In the genomic region with DNA sequence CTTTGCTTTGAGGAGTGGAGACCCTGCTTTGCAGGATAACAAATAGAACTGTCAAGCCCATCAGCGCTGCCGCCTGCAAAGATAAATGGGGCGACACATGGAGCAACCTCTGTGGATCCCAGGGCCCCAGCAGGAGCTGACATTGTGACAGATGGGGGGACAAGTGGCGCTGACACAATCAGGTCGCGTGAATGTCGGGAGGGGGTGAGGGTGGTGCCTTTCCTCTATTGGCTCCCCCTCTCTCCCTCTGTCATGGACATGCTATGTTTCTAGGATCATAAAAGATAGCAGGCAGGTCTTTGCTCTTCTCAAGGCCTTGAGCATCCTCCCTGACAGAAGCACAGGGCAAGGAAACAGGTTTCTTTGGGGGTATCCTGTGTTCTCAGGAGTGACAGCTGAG, we compare ENCODE assay signal across 17 mouse cellular contexts.
DNase-seq lines count a peak whose midpoint lies in the region; ATAC-seq and TF ChIP-seq lines count a peak whose summit lies in the region.
"Had no signal": no experiment of that assay in that cellular context is flagged by ENCODE, and none has a peak within 500 bp of the region (broad histone marks: within the 10 kb centered on the region; RNA-seq: fewer than 3 reads in every experiment).

No protein-coding gene starts in this region.

- 57% methylated on average over 7 of the region's 7 CpGs for WGBS in forebrain, postnatal 0 days
- WGBS in forebrain, embryonic 15.5 days: 64% methylated on average over 7 of the region's 7 CpGs
- 13% methylated on average over 7 of the region's 7 CpGs for WGBS in cerebellum, adult 2 months
- WGBS in hindbrain, embryonic 16.5 days: 18% methylated on average over 7 of the region's 7 CpGs
- WGBS in heart, embryonic 11.5 days (ENCODE audit: insufficient replicate concordance): 16% methylated on average over 7 of the region's 7 CpGs

- TF ChIP-seq CTCF in forebrain, postnatal 0 days (IDR thresholded peaks at IDR 0.05; ENCODE audit: low read depth): no peak
- no peak for TF ChIP-seq CTCF in cerebellum, adult 2 months (IDR thresholded peaks at IDR 0.05; ENCODE audit: borderline replicate concordance, insufficient read depth, low read depth, low read length)

- no peak overlapping the region for H3K27ac ChIP-seq in forebrain, postnatal 0 days (ENCODE audit: low read depth, low read length)
- no peak overlapping the region for H3K27ac ChIP-seq in forebrain, embryonic 15.5 days (replicated peaks)
- H3K27ac ChIP-seq in cerebellum, adult 2 months (ENCODE audit: insufficient read depth, low read length): no peak overlapping the region
- no peak overlapping the region for H3K27ac ChIP-seq in hindbrain, embryonic 16.5 days (ENCODE audit: low read depth, low read length)
- no peak overlapping the region for H3K27ac ChIP-seq in heart, embryonic 11.5 days (ENCODE audit: low read depth, low read length)
- H3K27ac ChIP-seq: forebrain, embryonic 12.5 days; midbrain, embryonic 10.5 days had no signal

- no peaks in the 10 kb centered on the region for H3K27me3 ChIP-seq in forebrain, postnatal 0 days (ENCODE audit: insufficient read depth, low read length)
- H3K27me3 ChIP-seq in forebrain, embryonic 15.5 days: no peaks in the 10 kb centered on the region
- no peaks in the 10 kb centered on the region for H3K27me3 ChIP-seq in cerebellum, adult 2 months (ENCODE audit: control insufficient read depth, insufficient read depth, low read length)
- H3K27me3 ChIP-seq in hindbrain, embryonic 16.5 days (replicated peaks; ENCODE audit: control insufficient read depth, insufficient read depth, low read length): no peaks in the 10 kb centered on the region
- H3K27me3 ChIP-seq in heart, embryonic 11.5 days (ENCODE audit: control insufficient read depth, insufficient read depth, low read length): no peaks in the 10 kb centered on the region
- H3K27me3 ChIP-seq: forebrain, embryonic 12.5 days; Patski had no signal

- no peaks in the 10 kb centered on the region for H3K9me3 ChIP-seq in forebrain, postnatal 0 days (ENCODE audit: low read length)
- H3K9me3 ChIP-seq in forebrain, embryonic 15.5 days: no peaks in the 10 kb centered on the region
- H3K9me3 ChIP-seq in hindbrain, embryonic 16.5 days (ENCODE audit: control insufficient read depth, low read length): no peaks in the 10 kb centered on the region
- no peaks in the 10 kb centered on the region for H3K9me3 ChIP-seq in heart, embryonic 11.5 days (replicated peaks; ENCODE audit: control insufficient read depth, low read length)
- H3K9me3 ChIP-seq: forebrain, embryonic 12.5 days; midbrain, embryonic 10.5 days had no signal

- no peak overlapping the region for H3K4me2 ChIP-seq in forebrain, postnatal 0 days (ENCODE audit: low read depth)
- no peak overlapping the region for H3K4me2 ChIP-seq in forebrain, embryonic 15.5 days (replicated peaks)
- H3K4me2 ChIP-seq in hindbrain, embryonic 16.5 days (ENCODE audit: low read length): no peak overlapping the region
- H3K4me2 ChIP-seq in heart, embryonic 11.5 days: no peak overlapping the region
- H3K4me2 ChIP-seq: forebrain, embryonic 12.5 days had no signal

- no peak overlapping the region for H3K9ac ChIP-seq in forebrain, postnatal 0 days
- H3K9ac ChIP-seq in forebrain, embryonic 15.5 days (replicated peaks): no peak overlapping the region
- no peak overlapping the region for H3K9ac ChIP-seq in hindbrain, embryonic 16.5 days (ENCODE audit: low read depth, low read length)
- H3K9ac ChIP-seq in heart, embryonic 11.5 days (ENCODE audit: low read depth, low read length): no peak overlapping the region
- H3K9ac ChIP-seq: forebrain, embryonic 12.5 days; liver, postnatal 0 days had no signal

- no peak for DNase-seq in forebrain, postnatal 0 days
- DNase-seq in cerebellum, adult 2 months: peak; percentile 55 to 61
- DNase-seq in embryo, embryonic 10.5 days (ENCODE audit: low spot score): peak; percentile 42
- no peak for DNase-seq in kidney, postnatal 14 days
- DNase-seq in layer of hippocampus, adult 9-10 months (ENCODE audit: low spot score): no peak
- DNase-seq: gastrocnemius, postnatal 10 days; heart, postnatal 4 days; kidney, adult 18-20 months; kidney, postnatal 4 days; liver, postnatal 0 days; thymus, adult 2 months had no signal

- H3K4me1 ChIP-seq in forebrain, postnatal 0 days (ENCODE audit: insufficient read depth): no peaks in the 10 kb centered on the region
- 0 out of 2 replicates have a peak, but pooled peaks cover 3% of the 10 kb centered on the region for H3K4me1 ChIP-seq in forebrain, embryonic 15.5 days
- peaks cover 4% of the 10 kb centered on the region for H3K4me1 ChIP-seq in cerebellum, adult 2 months (ENCODE audit: control insufficient read depth, insufficient read depth, low read length)
- H3K4me1 ChIP-seq in hindbrain, embryonic 16.5 days (ENCODE audit: control insufficient read depth, insufficient read depth, low read depth, low read length): no peaks in the 10 kb centered on the region
- no peaks in the 10 kb centered on the region for H3K4me1 ChIP-seq in heart, embryonic 11.5 days (ENCODE audit: control insufficient read depth, insufficient read depth, low read length)
- H3K4me1 ChIP-seq: forebrain, embryonic 12.5 days had no signal

- TF ChIP-seq POLR2A in cerebellum, adult 2 months (IDR thresholded peaks at IDR 0.05; ENCODE audit: borderline replicate concordance, insufficient read depth, low read length): no peak

- H3K36me3 ChIP-seq in forebrain, postnatal 0 days (ENCODE audit: insufficient read depth): no peaks in the 10 kb centered on the region
- H3K36me3 ChIP-seq in forebrain, embryonic 15.5 days: no peaks in the 10 kb centered on the region
- H3K36me3 ChIP-seq in hindbrain, embryonic 16.5 days (ENCODE audit: control insufficient read depth, insufficient read depth, low read length): no peaks in the 10 kb centered on the region
- H3K36me3 ChIP-seq in heart, embryonic 11.5 days (ENCODE audit: control insufficient read depth, insufficient read depth, low read length): no peaks in the 10 kb centered on the region
- H3K36me3 ChIP-seq: forebrain, embryonic 12.5 days; midbrain, embryonic 10.5 days had no signal

- peak; percentile 32; the same call in 1 of the 2 replicates for ATAC-seq in forebrain, postnatal 0 days
- ATAC-seq in forebrain, embryonic 15.5 days (replicated peaks): no peak
- peak; percentile 75 for ATAC-seq in hindbrain, embryonic 16.5 days
- ATAC-seq in heart, embryonic 11.5 days (replicated peaks; ENCODE audit: insufficient number of reproducible peaks, low FRiP score, low TSS enrichment): no peak
- ATAC-seq: liver, postnatal 0 days; Patski had no signal

- H3K4me3 ChIP-seq in forebrain, postnatal 0 days (ENCODE audit: low read depth, low read length): no peak overlapping the region
- no peak overlapping the region for H3K4me3 ChIP-seq in forebrain, embryonic 15.5 days
- no peak overlapping the region for H3K4me3 ChIP-seq in cerebellum, adult 2 months (replicated peaks; ENCODE audit: insufficient read depth, low read depth, low read length)
- H3K4me3 ChIP-seq in hindbrain, embryonic 16.5 days (ENCODE audit: low read length): no peak overlapping the region
- no peak overlapping the region for H3K4me3 ChIP-seq in heart, embryonic 11.5 days (ENCODE audit: low read depth, low read length)
- H3K4me3 ChIP-seq: forebrain, embryonic 12.5 days; midbrain, embryonic 10.5 days had no signal

Comparison
In these comparisons a context has a peak if more than half of its experiments do, and no peak if none do; other contexts are left out.
1. ATAC-seq: peak in forebrain, postnatal 0 days (single experiment) and hindbrain, embryonic 16.5 days (single experiment); none in forebrain, embryonic 15.5 days (single experiment) and heart, embryonic 11.5 days (single experiment).
2. DNase-seq: peak in cerebellum, adult 2 months (2 of 2) and embryo, embryonic 10.5 days (single experiment); none in forebrain, postnatal 0 days (single experiment), kidney, postnatal 14 days (single experiment) and layer of hippocampus, adult 9-10 months (single experiment).